Mouse (Mus musculus) gonadal fat pad, adult 2 months (tissue): ENCODE results near the gene Rhebl1. TPM values are rescaled to one million over a fixed set of nuclear protein-coding genes. Genes with fewer than 3 reads are reported as not detected.
"Not testable (repeated sequence)": the region's sequence is repeated elsewhere in the genome, so short reads cannot be mapped to it uniquely, and the experiment has no call there.

ENCODE experiments used
- DNase-seq: peaks from one replicate; pipeline ENCODE4 v3.0.0-alpha.2; 2012; ENCODE audit warnings: low read depth
- polyA plus RNA-seq: library from polyadenylated mRNA; depleted of rRNA; stranded (reverse); fragments of >200 nt; gene quantifications from 2 replicates; pipeline ENCODE4 v1.2.3, GENCODE M21; 2012; rRNA removed

Gene Rhebl1
- 1.8 and 3.2 TPM in 2 replicates for polyA plus RNA-seq

DNA sequence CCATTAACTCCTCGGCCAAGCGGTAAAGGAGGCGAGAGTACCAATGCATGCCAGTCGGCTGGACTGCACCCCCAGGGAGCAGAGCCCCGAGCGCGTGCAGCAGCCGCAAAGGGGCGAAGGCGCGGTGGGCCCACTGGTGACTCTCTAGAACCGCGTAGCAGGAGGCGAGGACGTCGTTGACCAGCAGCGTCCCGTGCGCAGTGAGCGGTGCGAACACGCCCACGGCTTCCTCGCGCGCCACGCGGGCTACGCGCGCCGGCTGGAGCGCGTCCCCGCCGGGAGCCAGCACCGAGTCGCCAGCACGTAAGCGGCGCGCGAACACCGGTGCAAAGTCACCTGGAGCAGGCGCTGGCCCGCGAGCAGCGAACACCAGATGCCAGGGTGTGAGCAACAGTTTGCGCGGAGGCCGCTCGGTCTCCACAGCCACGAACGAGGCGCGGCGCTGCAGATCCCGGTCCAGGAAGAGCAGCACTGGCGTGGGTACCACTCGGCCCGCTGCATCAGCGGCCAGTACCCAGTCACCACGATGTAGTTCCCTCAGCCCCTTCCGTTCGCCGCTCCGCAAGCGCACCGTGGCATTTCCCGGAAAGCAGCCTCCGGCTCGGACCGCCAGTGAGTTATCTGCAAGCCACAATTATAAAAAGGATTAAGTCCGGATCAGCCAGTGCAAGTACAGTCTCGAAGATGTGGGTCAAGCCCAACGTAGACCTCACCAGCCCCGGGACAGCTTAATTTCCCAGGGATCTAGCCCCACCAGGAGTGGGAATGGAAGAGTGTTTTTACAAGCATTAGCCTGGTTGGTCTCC, at the start of gene Rhebl1:
TSS of gene Rhebl1 (minus strand) at position 601 of the 806 bp plus-strand sequence.
- no peak for DNase-seq

- DNase-seq: no peak
Observed at GRCm38 (mm10) chr15:98943133-98943532, 48.8 kb upstream of the Rhebl1 start.

- no peak for DNase-seq
Observed at GRCm38 (mm10) chr15:98942081-98942480, 47.7 kb upstream of the Rhebl1 start.

DNA sequence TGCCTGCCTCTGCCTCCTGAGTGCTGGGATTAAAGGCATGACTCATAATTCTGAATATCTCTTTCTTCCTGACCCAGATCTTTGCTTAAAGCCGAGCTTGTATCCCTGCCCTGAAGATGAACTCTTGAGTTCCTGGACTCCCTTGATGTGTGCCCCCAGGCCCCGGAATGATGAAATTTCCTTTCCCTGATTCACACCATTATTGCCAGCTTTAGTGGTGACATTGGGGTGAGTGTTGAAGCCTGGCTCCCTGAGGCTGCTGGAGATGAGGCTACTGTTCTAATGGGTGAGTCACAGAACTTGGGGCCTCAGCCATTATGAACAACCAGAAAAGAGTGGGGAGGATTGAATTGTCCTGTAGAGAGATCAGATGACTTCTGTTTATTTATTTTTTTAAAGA, 47.2 kb upstream of the Rhebl1 start:
- no peak for DNase-seq

DNA sequence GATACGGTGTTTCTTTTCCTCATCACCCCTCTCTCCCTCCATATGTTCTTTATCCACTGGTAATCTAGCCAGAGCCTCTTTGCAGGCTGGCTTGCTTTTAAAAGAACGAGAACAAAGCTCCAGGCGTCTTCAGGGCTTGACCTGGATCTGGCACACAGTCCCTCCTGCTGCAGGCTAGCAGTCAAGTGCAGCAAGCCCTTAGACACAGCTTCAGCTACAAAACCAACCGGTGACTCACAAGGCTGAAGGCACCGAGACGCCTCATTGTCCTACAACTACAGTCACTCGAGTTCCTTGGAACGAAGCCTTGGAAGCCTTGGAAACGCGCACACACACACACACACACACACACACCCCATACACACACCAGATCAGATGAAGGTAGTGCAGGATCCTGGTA, 46.5 kb upstream of the Rhebl1 start:
- no peak for DNase-seq

DNA sequence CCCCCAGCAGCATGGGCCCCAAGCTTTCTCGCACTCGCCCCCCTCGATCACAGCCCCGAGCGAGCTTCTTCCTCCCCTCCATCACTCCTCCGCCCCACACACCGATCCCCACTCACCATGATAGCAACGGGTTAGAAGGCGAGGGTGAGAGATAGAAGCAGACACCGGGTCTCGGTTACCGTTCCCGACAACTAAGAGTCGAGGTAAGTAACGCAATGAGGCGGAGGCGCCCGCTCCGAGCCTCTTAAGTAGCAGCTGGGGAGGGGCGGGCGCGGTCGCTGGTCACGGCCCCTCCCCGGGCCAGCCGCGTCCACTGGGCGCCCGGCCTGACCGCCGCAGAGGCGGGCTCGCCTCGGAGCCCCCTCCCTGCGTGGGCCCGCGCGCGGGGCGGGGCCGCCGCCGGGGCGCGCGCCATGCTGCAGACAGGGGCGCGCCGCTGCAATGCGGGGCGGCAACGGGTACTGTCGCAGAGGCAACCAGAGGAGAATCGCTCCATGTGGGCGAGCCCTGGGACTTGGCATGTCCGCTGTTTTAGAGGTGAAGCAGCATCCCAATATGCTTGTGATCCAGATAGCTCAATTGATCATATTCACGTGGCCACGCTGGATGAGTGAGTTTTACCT, 40.0 kb upstream of the Rhebl1 start, which contains the start of gene Tuba1b:
TSS of gene Tuba1b (minus strand) at position 349 of the 623 bp plus-strand sequence.
- DNase-seq: no peak

- no peak for DNase-seq
Observed at GRCm38 (mm10) chr15:98933833-98934216, 39.5 kb upstream of the Rhebl1 start.

GRCm38 (mm10) chr15:98933004-98933671, 38.8 kb upstream of the Rhebl1 start:
- DNase-seq: not testable (repeated sequence)

DNA sequence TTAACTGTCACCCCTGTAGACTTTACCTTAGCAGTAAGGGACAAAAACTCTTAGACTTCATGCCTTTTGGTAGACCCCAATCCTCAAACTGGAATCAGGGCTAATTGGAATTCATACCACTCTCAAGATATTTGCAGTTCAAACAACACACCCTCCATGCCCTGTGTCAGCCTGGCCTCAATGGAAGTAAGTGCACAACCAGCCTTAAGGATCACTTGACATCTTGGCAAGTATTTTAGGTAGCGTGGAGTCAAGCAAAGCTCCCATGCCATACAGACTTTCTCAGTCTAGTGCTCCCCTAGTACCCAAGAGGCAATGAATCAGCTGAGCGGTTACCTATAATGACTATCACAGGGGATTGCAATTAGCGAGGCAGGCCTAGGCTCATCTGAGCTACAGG, 36.7 kb upstream of the Rhebl1 start:
- no peak for DNase-seq

DNA sequence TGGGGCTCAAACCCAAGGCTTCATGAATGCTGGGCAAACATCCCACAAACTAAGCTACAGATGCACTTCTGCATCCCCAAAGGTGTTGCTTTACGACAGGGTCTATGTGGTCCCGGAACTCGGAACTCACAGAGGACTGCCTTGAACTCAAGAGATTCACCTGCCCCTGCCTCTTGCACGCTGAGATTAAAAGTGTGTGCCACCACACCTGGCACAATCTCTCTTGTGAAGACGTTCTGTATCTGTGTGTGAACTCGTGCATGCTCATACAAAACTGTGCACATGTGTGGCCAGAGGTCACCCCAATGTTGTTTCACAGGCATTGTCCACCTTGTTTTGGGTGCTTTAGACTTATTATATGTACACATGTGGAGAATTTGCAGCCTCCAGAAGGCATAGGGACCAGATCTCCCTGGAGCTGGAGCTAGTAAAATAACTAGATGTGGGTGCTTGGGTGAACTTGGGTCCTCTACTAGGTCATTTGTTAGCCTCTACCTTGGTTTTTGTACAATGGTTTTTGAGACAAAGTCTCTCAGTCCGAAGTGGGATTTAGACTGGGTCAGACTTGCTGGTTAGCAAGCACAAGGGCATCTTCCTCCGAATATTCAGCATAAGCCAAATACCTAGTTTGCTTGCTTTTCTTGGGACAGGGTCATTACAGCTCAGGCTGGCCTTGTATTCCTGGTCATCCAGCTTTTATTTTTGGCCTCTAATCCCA, 35.8 kb upstream of the Rhebl1 start:
- DNase-seq: no peak

- no peak for DNase-seq
Observed at GRCm38 (mm10) chr15:98928598-98929240, 34.4 kb upstream of the Rhebl1 start.

DNA sequence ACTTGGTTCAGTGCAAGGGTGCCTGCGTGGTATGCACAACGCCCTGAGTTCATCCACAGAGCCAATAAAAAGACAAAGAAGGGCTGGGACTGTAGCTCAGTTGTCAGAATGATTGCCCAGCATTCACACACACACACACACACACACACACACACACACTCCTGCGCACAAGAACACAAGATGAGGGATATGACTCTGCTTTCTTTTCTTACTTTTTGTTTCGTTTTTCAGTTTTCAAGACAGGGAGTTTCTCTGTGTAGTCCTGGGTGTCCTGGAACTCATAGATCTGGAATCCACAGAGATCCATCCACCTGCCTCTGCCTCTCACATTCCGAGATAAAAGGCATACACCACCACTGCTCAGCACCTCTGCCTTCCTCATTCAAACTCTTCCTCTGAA, 33.2 kb upstream of the Rhebl1 start:
- no peak for DNase-seq

DNA sequence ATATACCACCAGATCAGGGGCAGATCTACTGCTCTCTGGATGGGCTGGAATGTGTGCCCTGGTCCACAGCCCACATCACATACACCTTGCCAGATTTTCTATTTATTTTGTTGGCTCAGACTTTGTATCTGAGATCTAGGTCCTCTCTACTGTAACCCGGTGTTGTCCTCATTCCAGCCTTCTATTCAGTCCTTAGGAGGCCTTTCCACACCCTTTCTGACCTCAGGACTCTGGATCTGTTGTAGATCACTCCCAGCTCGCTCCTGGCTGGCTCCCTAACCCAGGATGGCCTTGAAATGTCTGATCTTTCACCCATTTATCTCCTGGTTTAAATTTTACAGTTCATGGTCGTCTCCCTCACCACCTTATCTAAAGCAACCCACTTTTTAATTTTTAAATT, 30.3 kb upstream of the Rhebl1 start:
- no peak for DNase-seq

DNA sequence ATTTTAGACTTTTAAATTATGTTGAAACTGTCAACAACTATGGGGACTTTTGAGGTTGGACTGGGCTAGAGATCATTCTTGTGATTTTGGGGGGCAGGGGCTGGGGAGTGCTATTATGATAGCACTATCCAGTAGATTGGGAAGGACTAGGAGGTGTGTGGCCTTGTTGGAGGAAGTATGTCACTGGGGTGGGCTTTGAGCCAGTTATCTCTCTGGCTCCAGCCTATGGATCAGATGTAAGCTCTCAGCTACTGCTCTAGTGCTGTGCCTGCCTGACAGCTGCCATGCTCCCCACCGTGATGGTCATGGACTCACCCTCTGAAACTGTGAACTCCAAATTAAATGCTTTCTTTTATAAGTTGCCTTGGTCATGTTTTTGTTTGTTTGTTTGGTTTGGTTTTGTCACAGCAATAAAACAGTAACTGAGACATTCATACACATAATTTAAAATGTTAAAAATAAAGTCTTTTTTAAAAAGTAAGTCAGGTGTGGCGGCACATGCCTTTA, 28.7 kb upstream of the Rhebl1 start:
- DNase-seq: no peak

GRCm38 (mm10) chr15:98922581-98922980, 28.2 kb upstream of the Rhebl1 start:
- DNase-seq: no peak

DNA sequence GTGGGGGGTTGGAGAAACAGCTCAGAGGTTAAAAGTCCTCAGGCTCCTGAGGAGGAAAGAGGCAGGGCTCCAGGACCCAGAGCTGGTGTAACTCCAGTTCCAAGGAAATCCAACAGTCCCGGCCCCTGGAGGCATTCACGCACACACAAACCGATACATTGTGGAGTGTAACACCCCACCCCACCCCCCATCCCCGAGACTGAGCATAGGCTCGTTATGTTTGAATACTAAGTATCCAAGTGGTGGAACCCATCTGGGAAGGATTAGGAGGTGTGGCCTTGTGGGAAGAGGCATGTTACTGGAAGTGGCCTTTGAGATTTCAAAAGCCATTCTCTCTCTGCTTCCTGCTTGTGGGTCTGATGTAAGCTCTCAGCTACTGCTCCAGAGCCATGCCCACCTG, 27.2 kb upstream of the Rhebl1 start:
- no peak for DNase-seq

DNA sequence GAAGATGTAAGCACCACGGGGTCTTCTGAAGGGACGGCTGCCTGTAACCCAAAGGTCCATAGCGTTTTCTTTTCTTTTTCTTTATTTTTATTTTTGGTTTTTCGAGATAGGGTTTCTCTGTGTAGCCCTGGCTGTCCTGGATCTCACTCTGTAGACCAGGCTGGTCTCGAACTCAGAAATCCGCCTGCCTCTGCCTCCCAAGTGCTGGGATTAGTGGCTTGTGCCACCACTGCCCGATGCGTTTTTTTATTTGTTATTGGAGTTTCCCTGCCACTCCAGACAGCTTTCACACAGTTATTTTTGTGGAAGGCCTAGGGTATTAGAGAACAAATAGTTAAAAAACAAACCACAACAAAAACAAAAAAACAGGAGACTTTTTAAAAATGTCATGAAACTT, 24.2 kb upstream of the Rhebl1 start:
- DNase-seq: not testable (repeated sequence)

DNA sequence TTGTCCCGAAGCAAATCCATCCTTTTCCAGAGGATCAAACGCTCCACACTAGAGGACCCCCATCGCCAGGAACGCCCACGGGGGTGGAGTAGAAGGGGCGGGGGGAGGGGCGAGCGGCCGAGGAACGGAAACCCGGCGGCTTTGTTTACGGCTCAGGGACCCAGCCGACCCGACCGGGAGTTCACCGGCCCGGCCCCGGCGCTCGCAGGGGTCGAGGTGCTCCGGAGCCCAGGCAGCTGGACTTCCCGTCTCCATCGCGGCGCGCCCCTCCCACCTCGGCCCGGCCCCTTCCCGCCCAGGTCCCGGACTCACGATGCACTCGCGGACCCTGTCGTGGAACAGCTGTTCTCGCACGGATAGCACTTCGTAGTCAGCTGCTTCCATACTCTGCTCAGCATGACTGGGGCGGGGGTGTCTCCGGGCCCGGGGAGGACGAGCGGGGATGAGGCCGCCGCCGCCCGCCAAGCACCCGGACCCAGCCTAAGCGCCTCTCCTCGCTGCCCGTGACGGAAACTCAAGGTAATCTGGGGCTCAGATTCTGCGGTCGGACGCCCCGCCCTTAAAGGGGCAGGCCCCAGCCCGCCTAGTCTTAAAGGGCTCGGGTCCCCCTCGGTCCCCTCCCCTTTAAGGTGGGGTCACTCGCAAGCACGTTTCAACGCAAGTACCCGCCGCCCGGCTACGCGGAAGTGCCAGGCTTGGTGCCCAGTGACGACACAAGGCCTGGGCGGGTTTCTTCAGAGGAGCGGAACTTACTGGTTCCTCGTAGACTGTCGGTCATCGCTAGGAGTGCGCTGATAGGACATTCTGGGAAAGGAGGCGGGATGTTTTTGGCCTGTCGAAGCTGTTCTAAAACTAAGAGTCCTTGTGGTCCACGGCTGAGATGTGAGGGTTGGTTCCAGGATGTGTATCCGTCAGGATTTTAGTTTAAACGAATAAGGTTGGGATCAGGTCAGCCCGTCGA, 23.5 kb upstream of the Rhebl1 start, which contains the start of gene Lmbr1l:
TSS of gene Lmbr1l (minus strand) at position 694 of the 961 bp plus-strand sequence.
- peak; percentile 97 for DNase-seq

DNA sequence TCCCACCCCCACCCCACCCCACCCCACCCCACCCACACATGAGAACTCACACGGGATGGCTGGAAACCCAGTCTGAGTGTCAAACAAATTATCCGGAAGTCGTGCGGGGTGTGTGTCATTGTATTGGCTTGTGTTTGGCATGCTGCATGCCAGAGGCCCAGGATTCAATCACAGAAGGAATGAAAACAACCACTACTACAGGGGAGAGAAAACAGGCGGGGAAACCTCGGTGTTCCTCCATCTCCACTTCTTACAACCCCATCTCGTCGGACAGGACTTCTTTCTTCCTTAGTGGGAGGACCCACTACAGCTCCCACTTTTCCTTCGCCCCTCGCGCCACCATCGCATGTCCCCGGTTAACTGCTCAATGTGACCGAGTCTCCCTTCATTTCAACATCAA, 22.8 kb upstream of the Rhebl1 start:
- no peak for DNase-seq

DNA sequence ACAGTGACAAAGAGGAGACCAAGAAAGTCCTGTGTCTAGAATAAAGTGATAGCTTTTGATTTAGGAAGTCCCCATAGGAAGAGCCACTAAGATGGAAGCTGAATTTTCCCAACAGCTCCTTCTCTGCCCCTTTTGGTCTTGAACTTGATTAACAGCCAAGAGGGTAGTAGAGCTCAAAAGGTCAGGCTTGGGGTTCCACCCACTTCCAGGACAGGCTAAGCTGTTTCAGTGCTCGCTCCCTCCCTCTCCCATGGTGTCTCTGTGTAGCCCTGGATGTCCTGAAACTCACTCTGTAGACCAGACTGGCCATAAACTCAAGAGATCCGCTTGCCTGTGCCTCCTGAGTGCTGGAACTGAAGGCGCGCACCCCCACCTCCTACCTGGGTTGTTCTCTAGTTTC, 21.7 kb upstream of the Rhebl1 start:
- no peak for DNase-seq
